ENCODE assay signal across 13 mouse cellular contexts in the genomic region with DNA sequence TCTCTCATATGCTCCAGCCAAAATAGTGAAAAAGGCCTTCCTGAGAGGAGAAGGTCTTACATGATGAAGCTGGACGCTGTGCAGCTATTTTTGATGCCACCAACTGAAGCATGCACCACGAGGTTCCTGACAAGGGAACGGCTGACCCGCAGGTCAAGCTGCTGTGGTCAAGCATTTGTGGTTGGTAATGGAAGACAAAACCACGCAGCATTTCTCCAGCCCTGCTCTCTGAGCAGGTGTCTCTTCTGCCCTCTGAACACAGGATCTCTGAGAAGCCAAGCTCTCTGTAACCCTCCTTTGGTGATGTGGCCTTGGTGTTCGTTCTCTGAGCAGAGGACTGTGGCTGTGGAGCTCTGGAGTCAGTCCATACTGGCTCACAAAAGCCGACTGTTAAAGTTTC. TPM values are rescaled to one million over a fixed set of nuclear protein-coding genes. Genes with fewer than 3 reads are reported as not detected.
"Had no signal": no experiment of that assay in that cellular context is flagged by ENCODE, and none has a peak within 500 bp of the region (broad histone marks: within the 10 kb centered on the region; RNA-seq: fewer than 3 reads in every experiment).

No protein-coding gene starts in this region.

- H3K27me3 ChIP-seq: hindbrain, embryonic 13.5 days; intestine, embryonic 15.5 days; kidney, embryonic 15.5 days; liver, embryonic 13.5 days; midbrain, embryonic 13.5 days; neural tube, embryonic 15.5 days had no signal

- ATAC-seq: liver, postnatal 0 days; midbrain, embryonic 13.5 days had no signal

- DNase-seq: kidney, adult 2 months; kidney, postnatal 14 days; liver, embryonic 13.5 days; liver, postnatal 0 days; right cerebral cortex, adult 18-20 months; right cerebral cortex, postnatal 25 days had no signal

- H3K4me3 ChIP-seq: hindbrain, embryonic 13.5 days; intestine, embryonic 15.5 days; kidney, embryonic 15.5 days; left cerebral cortex, adult 2 months; liver, embryonic 13.5 days; midbrain, embryonic 13.5 days; neural tube, embryonic 15.5 days had no signal

- H3K36me3 ChIP-seq: hindbrain, embryonic 13.5 days; intestine, embryonic 15.5 days; kidney, embryonic 15.5 days; liver, embryonic 13.5 days; midbrain, embryonic 13.5 days; neural tube, embryonic 15.5 days had no signal

- H3K9ac ChIP-seq: hindbrain, embryonic 13.5 days; intestine, embryonic 15.5 days; kidney, embryonic 15.5 days; liver, embryonic 13.5 days; liver, postnatal 0 days; midbrain, embryonic 13.5 days; neural tube, embryonic 15.5 days had no signal

- H3K27ac ChIP-seq: hindbrain, embryonic 13.5 days; intestine, embryonic 15.5 days; kidney, embryonic 15.5 days; left cerebral cortex, adult 2 months; liver, embryonic 13.5 days; midbrain, embryonic 13.5 days; neural tube, embryonic 15.5 days had no signal

- H3K4me1 ChIP-seq: hindbrain, embryonic 13.5 days; intestine, embryonic 15.5 days; kidney, embryonic 15.5 days; liver, embryonic 13.5 days; midbrain, embryonic 13.5 days; neural tube, embryonic 15.5 days had no signal

- H3K4me2 ChIP-seq: hindbrain, embryonic 13.5 days; intestine, embryonic 15.5 days; kidney, embryonic 15.5 days; liver, embryonic 13.5 days; midbrain, embryonic 13.5 days; neural tube, embryonic 15.5 days had no signal

- H3K9me3 ChIP-seq: hindbrain, embryonic 13.5 days; intestine, embryonic 15.5 days; kidney, embryonic 15.5 days; liver, embryonic 13.5 days; midbrain, embryonic 13.5 days; neural tube, embryonic 15.5 days had no signal

RNA-seq across cellular contexts. Expression of a gene that starts 31.6 kb away (rescaled TPM):
- total RNA-seq: megakaryocyte progenitor cell, adult 5-6 weeks had no signal
